Mouse (Mus musculus): Measurements from ENCODE around the gene Rusc2.

- no peak for TF ChIP-seq CTCF (IDR thresholded peaks at IDR 0.05; ENCODE audit: borderline replicate concordance, extremely low read depth, insufficient read depth, insufficient read length)
- no peak; the same call in 1 of the 2 replicates for TF ChIP-seq POLR2A (IDR thresholded peaks at IDR 0.05; ENCODE audit: borderline replicate concordance, extremely low read depth, insufficient read depth, insufficient read length, poor library complexity, severe bottlenecking)
Measured at GRCm38 (mm10) chr4:43382155-43383020, 609 bp downstream of the Rusc2 start.

Data from brain, embryonic 14.5 days (tissue).